Mouse (Mus musculus) CH12.LX (cell line): ENCODE measurements around the gene Phospho1.

Source experiments
- CTCF ChIP-seq, 2 experiments: IDR thresholded peaks in 1 of 2; conservative IDR thresholded peaks in 1 of 2; 2 replicates each; pipeline ENCODE4 v1.5.1; 2011 to 2012; ENCODE audit warnings: low read depth in 2 of 2, low read length in 2 of 2, improper control_type of control experiment in 1 of 2, inconsistent platforms in 1 of 2, mild to moderate bottlenecking in 1 of 2, moderate library complexity in 1 of 2
- ELF1 ChIP-seq: IDR thresholded peaks from 2 replicates; pipeline ENCODE4 v1.6.1; 2014; ENCODE audit warnings: low read depth, mild to moderate bottlenecking, inconsistent platforms, low read length, improper control_type of control experiment
- EP300 ChIP-seq: IDR thresholded peaks from 2 replicates; pipeline ENCODE4 v1.6.1; 2011; ENCODE audit warnings: low read length, improper control_type of control experiment
- ETS1 ChIP-seq: conservative IDR thresholded peaks from 2 replicates; pipeline ENCODE4 v1.6.1; 2012; ENCODE audit warnings: low read depth, mild to moderate bottlenecking, inconsistent platforms, low read length, improper control_type of control experiment, moderate library complexity
- JUND ChIP-seq: conservative IDR thresholded peaks from 2 replicates; pipeline ENCODE4 v1.6.1; 2011; ENCODE audit warnings: low read depth, low read length, improper control_type of control experiment
- SIN3A ChIP-seq: IDR thresholded peaks from 2 replicates; pipeline ENCODE4 v1.6.1; 2012; ENCODE audit warnings: low read length, improper control_type of control experiment, inconsistent platforms
- USF1 ChIP-seq: IDR thresholded peaks from 2 replicates; pipeline ENCODE4 v1.6.1; 2014; ENCODE audit warnings: low read depth, mild to moderate bottlenecking, inconsistent platforms, low read length, improper control_type of control experiment
- ZMIZ1 ChIP-seq: IDR thresholded peaks from 2 replicates; pipeline ENCODE4 v1.6.1; 2012; ENCODE audit warnings: low read depth, mild to moderate bottlenecking, inconsistent platforms, low read length, improper control_type of control experiment
- ZNF384 ChIP-seq: IDR thresholded peaks from 2 replicates; pipeline ENCODE4 v1.6.1; 2012; ENCODE audit warnings: low read depth, low read length, improper control_type of control experiment, inconsistent platforms

DNA sequence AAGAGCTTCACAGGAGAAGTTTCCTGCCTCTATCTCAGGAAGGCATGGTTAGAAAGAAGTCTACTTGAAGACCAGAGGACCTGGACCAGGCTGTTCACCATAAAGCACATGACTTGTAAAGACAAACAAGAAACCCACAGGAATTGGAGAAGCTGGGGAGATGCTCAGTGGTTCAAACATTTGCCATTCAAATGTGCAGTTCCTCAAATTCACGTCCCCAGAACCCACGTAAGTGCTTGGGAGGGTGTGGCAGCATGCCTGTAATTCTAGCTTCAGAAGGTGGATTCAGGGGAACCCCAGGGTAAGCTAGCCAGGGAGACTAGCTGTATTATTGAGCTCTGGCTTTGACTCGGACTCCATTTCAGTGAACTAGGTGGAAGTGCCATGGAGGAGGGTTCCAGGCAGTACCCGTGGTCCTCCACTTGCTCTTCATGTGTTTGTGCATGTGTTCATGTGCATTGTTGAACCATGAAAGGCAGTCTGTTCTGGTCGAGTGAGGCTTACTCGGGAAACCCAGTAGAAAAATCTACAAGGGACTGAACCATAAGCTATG, 45.7 kb downstream of the Phospho1 start:
- TF ChIP-seq ZMIZ1 (peak; percentile 57; the same call in 1 of the 2 replicates), JUND (0 out of 2 replicates have a peak, but pooled peaks have one; percentile 36), EP300 (peak; percentile 76), ZNF384 (no peak), USF1 (no peak), ETS1 (peak; percentile 78), CTCF (conservative IDR thresholded peaks at IDR 0.05 in 1 of 2, IDR thresholded peaks at IDR 0.05 in 1 of 2; ENCODE audit: low read depth in 2 of 2, low read length in 2 of 2) (no peak), SIN3A (peak; percentile 58), ELF1 (peak; percentile 51)
